Mouse (Mus musculus): ENCODE data around the gene H2-M2. TPM values are rescaled to one million over a fixed set of nuclear protein-coding genes. Genes with fewer than 3 reads are reported as not detected.
"Not testable (repeated sequence)": the region's sequence is repeated elsewhere in the genome, so short reads cannot be mapped to it uniquely, and the experiment has no call there.

H2-M2 gene
- polyA plus RNA-seq (2012; rRNA removed) = 0.28 and 0.63 TPM in 2 replicates

DNA sequence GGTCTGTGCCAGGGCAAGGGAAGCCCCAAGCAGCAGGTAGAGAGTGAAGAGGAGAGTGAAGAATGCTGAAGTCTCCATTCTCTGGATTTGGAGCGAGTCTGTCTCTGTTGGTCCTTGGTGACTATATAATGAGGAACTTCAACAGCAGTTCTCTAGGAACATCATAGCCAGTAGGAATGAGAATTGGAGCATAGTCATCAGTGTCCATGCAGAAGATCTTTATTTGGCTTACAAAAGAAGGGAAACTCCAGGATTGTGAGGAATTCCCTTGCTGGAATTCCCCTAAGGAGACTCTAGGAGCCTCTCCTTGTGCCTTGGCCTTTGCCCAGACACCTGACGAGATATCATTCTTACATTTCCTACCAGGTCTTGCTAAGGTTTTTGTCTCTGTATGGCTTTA, at the start of gene H2-M2:
Gene H2-M2, minus strand, starts transcription at position 101 of the 400 bp plus-strand sequence.
- TF ChIP-seq POLR2A (IDR thresholded peaks at IDR 0.05; ENCODE audit: borderline replicate concordance, extremely low read depth, low read depth, low read length) (no peak), CTCF (IDR thresholded peaks at IDR 0.05; ENCODE audit: insufficient read depth, low read length) (no peak)
- no peak for DNase-seq
- H3K4me1 ChIP-seq (ENCODE audit: control insufficient read depth, insufficient read depth, low read length) = no peaks in the 10 kb centered on the region

DNA sequence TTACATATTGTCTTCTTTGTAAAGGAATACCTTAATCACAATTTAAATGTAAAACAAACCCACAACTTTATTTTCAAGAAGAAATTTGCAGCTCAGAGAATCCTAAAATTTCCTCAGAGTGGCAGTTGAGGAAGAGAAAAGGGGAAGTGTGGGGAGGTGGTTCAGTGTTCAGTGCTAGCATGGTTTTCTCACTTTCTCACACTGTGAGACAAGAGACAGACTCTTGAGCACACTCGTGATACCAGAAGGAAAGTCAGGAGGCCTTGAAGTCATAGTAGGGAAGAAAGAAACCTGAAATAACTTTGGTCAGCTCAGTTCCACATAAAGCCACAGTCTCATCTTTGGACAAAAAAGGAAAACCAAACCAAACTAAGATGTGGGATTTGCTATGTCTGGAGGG, 42.1 kb upstream of the H2-M2 start:
- WGBS = 48% methylated on average over 1 of the region's 1 CpGs
- not testable (repeated sequence) for H3K4me3 ChIP-seq (replicated peaks; ENCODE audit: extremely low read depth, low read depth, low read length); H3K4me1 ChIP-seq (ENCODE audit: control insufficient read depth, insufficient read depth, low read length); DNase-seq

More for the DNA sequence above, at the start of gene H2-M2:
- H3K4me3 ChIP-seq (replicated peaks; ENCODE audit: extremely low read depth, low read depth, low read length) = no peak within 1 kb of the TSS
- WGBS = 69% methylated on average over 2 of the region's 2 CpGs

DNA sequence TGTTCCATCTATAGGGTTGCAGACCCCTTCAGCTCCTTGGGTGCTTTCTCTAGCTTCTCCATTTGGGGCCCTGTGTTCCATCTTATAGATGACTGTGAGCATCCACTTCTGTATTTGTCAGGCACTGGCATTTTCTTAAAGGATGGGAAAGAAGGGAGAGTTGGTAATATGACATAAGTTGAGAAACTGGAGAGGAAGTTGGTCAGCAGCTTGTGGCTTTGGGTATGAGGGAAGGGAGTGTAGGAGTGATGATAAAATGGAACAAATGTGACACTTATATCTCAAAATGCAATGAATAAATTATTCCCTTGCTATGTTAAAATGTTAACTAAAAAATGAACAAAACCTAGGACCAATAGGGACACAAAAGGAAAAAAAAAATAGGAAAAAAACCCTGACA, 41.3 kb upstream of the H2-M2 start:
- DNase-seq; H3K4me1 ChIP-seq (ENCODE audit: control insufficient read depth, insufficient read depth, low read length); H3K4me3 ChIP-seq (replicated peaks; ENCODE audit: extremely low read depth, low read depth, low read length): not testable (repeated sequence)

DNA sequence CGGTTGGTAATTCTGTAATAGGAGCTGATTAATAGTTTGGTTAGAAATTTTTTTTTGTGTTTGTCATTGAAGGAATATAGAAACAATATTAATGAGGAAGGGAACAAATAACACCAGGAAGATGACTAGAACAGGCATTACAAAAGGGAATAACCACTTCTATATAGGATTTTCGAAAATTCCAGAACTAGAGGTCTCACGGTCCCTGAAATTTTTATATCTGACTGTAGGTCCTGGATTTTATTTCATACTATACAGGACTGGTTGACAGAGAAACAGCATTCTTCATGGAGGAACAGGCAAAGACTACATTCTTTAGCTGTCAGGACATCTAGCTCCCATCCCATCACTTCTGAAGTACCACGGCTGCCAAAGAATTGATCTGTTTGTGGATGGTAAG, 24.4 kb upstream of the H2-M2 start, which contains the start of gene Olfr111:
Gene Olfr111, plus strand, starts transcription at position 301 of the 400 bp plus-strand sequence.
- no peak within 1 kb of the TSS for H3K4me3 ChIP-seq (replicated peaks; ENCODE audit: extremely low read depth, low read depth, low read length)
- DNase-seq = no peak
- WGBS = 79% methylated on average over 4 of the region's 4 CpGs
- no peaks in the 10 kb centered on the region for H3K4me1 ChIP-seq (ENCODE audit: control insufficient read depth, insufficient read depth, low read length)
- no peak for TF ChIP-seq POLR2A (IDR thresholded peaks at IDR 0.05; ENCODE audit: borderline replicate concordance, extremely low read depth, low read depth, low read length)

DNA sequence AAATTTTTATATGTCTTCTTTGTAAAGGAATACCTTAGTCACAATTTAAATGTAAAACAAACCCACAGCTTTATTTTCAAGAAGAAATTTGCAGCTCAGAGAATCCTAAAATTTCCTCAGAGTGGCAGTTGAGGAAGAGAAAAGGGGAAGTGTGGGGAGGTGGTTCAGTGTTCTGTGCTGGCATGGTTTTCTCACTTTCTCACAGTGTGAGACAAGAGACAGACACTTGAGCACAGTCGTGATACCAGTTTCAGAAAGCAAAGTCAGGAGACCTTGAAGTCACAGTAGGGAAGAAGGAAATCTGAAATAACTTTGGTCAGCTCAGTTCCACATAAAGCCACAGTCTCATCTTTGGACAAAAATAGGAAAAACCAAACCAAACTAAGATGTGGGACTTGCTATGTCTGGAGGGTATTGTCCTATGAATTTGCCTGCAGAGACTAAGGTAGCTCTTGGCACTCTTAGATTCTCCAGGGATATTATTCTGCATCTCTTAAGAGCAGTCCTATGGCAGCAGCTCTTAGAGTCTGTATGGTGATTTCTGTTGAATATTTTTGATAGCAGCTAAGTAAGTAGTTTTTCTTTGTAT, 8.7 kb upstream of the H2-M2 start, which contains the start of gene Olfr110:
Gene Olfr110, plus strand, starts transcription at position 539 of the 589 bp plus-strand sequence.
- TF ChIP-seq POLR2A (IDR thresholded peaks at IDR 0.05; ENCODE audit: borderline replicate concordance, extremely low read depth, low read depth, low read length) = no peak
- no peak within 1 kb of the TSS for H3K4me3 ChIP-seq (replicated peaks; ENCODE audit: extremely low read depth, low read depth, low read length)
- no peaks in the 10 kb centered on the region for H3K4me1 ChIP-seq (ENCODE audit: control insufficient read depth, insufficient read depth, low read length)
- 21% methylated on average over 1 of the region's 1 CpGs for WGBS
- no peak for DNase-seq

DNA sequence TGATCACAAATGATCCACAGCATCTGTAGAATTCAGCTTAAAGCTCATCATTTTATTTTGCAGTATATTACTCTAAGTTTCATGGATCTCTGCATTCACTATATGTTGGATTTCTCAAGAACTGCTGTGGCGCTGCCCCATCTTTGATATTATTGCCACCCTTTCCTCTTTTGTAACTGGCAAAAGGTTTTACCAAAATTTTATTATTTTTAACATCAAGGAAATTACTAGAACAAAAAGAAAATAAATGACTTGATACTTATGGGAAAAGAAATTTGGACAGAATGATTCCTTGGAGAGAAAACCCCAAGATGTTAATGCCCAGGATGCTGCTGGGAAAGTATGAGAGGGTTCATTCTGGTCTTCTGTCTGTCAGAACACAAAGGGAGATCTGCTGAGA, 24.7 kb downstream of the H2-M2 start, which contains the start of gene Olfr109:
Gene Olfr109, plus strand, starts transcription at position 301 of the 400 bp plus-strand sequence.
- Histone ChIP-seq H3K4me1 (ENCODE audit: control insufficient read depth, insufficient read depth, low read length) (no peaks in the 10 kb centered on the region), H3K4me3 (replicated peaks; ENCODE audit: extremely low read depth, low read depth, low read length) (no peak within 1 kb of the TSS)
- 93% methylated on average over 1 of the region's 1 CpGs for WGBS
- DNase-seq = no peak
- no peak for TF ChIP-seq POLR2A (IDR thresholded peaks at IDR 0.05; ENCODE audit: borderline replicate concordance, extremely low read depth, low read depth, low read length)
- TF ChIP-seq CTCF (IDR thresholded peaks at IDR 0.05; ENCODE audit: insufficient read depth, low read length) = no peak

DNA sequence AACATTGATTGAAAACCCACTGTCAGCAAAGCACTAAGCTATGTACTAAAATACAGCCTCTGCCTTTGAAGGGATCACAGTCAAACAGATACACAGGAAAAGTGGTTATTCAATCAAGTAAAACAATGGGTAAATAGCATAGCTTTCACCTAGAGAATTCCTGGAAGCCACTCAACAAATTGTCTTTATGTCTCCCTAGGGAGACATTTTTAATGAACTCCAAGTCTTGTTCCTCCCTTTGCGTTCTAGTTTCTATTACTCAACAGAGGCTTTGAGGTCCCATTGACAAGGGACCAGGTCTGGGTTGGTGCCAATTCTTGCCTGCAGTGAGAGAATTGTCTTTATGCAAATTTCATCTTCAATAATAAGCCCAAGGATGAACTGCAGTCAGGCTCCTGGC, 38.2 kb downstream of the H2-M2 start, which contains the start of gene Olfr108:
Gene Olfr108, plus strand, starts transcription at position 301 of the 400 bp plus-strand sequence.
- DNase-seq = no peak
- WGBS = 90% methylated on average over 1 of the region's 1 CpGs
- no peak within 1 kb of the TSS for H3K4me3 ChIP-seq (replicated peaks; ENCODE audit: extremely low read depth, low read depth, low read length)
- H3K4me1 ChIP-seq (ENCODE audit: control insufficient read depth, insufficient read depth, low read length) = no peaks in the 10 kb centered on the region
- TF ChIP-seq POLR2A (IDR thresholded peaks at IDR 0.05; ENCODE audit: borderline replicate concordance, extremely low read depth, low read depth, low read length) (no peak), CTCF (IDR thresholded peaks at IDR 0.05; ENCODE audit: insufficient read depth, low read length) (no peak)

Other genes starting within 250 kb of the H2-M2 start
- not detected in 2 replicates for gene Olfr97, start 246.2 kb downstream of the H2-M2 start, polyA plus RNA-seq (2012; rRNA removed)
- not detected in 2 replicates for gene Olfr98, start 219.8 kb downstream of the H2-M2 start, polyA plus RNA-seq (2012; rRNA removed)
- 14.5 and 14.6 TPM in 2 replicates for gene H2-M3, start 213.3 kb downstream of the H2-M2 start, polyA plus RNA-seq (2012; rRNA removed)
- not detected in 2 replicates for gene Olfr99, start 200.1 kb downstream of the H2-M2 start, polyA plus RNA-seq (2012; rRNA removed)
- not detected in 2 replicates for gene Olfr101, start 179.2 kb downstream of the H2-M2 start, polyA plus RNA-seq (2012; rRNA removed)
- gene Olfr102, start 166.5 kb downstream of the H2-M2 start, polyA plus RNA-seq (2012; rRNA removed) = not detected in 2 replicates
- not detected in 2 replicates for gene Olfr103, start 143.9 kb downstream of the H2-M2 start, polyA plus RNA-seq (2012; rRNA removed)
- not detected in 2 replicates for gene Olfr104-ps, start 124.0 kb downstream of the H2-M2 start, polyA plus RNA-seq (2012; rRNA removed)
- gene Olfr105-ps, start 104.5 kb downstream of the H2-M2 start, polyA plus RNA-seq (2012; rRNA removed) = not detected in 2 replicates
- not detected in 2 replicates for gene Olfr106-ps, start 93.2 kb downstream of the H2-M2 start, polyA plus RNA-seq (2012; rRNA removed)
- not detected in 2 replicates for gene Olfr107, start 84.3 kb downstream of the H2-M2 start, polyA plus RNA-seq (2012; rRNA removed)
- gene Olfr108, start 38.1 kb downstream of the H2-M2 start, polyA plus RNA-seq (2012; rRNA removed) = not detected in 2 replicates
- not detected in 2 replicates for gene Olfr109, start 24.6 kb downstream of the H2-M2 start, polyA plus RNA-seq (2012; rRNA removed)
- gene Olfr110, start 8.9 kb upstream of the H2-M2 start, polyA plus RNA-seq (2012; rRNA removed) = 0.07 TPM in 1 of 2 replicates, not detected in the other
- gene Olfr111, start 24.5 kb upstream of the H2-M2 start, polyA plus RNA-seq (2012; rRNA removed) = 0.07 and 0.21 TPM in 2 replicates
- not detected in 2 replicates for gene Olfr112, start 85.9 kb upstream of the H2-M2 start, polyA plus RNA-seq (2012; rRNA removed)
- not detected in 2 replicates for gene Olfr113, start 94.1 kb upstream of the H2-M2 start, polyA plus RNA-seq (2012; rRNA removed)
- not detected in 2 replicates for gene Olfr114, start 109.2 kb upstream of the H2-M2 start, polyA plus RNA-seq (2012; rRNA removed)
- not detected in 2 replicates for gene Olfr115, start 143.6 kb upstream of the H2-M2 start, polyA plus RNA-seq (2012; rRNA removed)
- gene Olfr116, start 143.6 kb upstream of the H2-M2 start, polyA plus RNA-seq (2012; rRNA removed) = not detected in 2 replicates
- not detected in 2 replicates for gene Olfr117, start 180.2 kb upstream of the H2-M2 start, polyA plus RNA-seq (2012; rRNA removed)
- not detected in 2 replicates for gene Olfr118, start 183.4 kb upstream of the H2-M2 start, polyA plus RNA-seq (2012; rRNA removed)
- not detected in 2 replicates for gene Olfr119, start 213.0 kb upstream of the H2-M2 start, polyA plus RNA-seq (2012; rRNA removed)
- gene Olfr120, start 238.3 kb upstream of the H2-M2 start, polyA plus RNA-seq (2012; rRNA removed) = not detected in 2 replicates

All from lung, adult 2 months (tissue).